Mouse (Mus musculus) liver, embryonic 16.5 days (tissue): Measurements from ENCODE around the gene Ppp1r16b. TPM values are rescaled to one million over a fixed set of nuclear protein-coding genes. Genes with fewer than 3 reads are reported as not detected.

Experiments
- ATAC-seq: fragments of 200-750 bp; cut with Nextera tagmentation; 2 replicates; pipeline ENCODE4 v1.8.0; 2017; ENCODE audit warnings: low read depth, mild to moderate bottlenecking, moderate number of reproducible peaks, moderate library complexity
- H3K27ac ChIP-seq: fragments of 300-500 bp; sonication (generic); 2 replicates; pipeline ENCODE4 v1.5.1; 2014; ENCODE audit warnings: mild to moderate bottlenecking, low read length
- H3K27me3 ChIP-seq: fragments of 300-500 bp; sonication (generic); 2 replicates; pipeline ENCODE4 v1.6.1; 2014; ENCODE audit warnings: low read depth, low read length, mixed read lengths; ENCODE audit not compliant: control insufficient read depth, insufficient read depth
- H3K36me3 ChIP-seq: fragments of 300-500 bp; sonication (generic); 2 replicates; pipeline ENCODE4 v1.6.1; 2014; ENCODE audit warnings: mild to moderate bottlenecking; ENCODE audit not compliant: control insufficient read depth, insufficient read depth
- H3K4me1 ChIP-seq: fragments of 300-500 bp; sonication (generic); 2 replicates; pipeline ENCODE4 v1.6.1; 2014; ENCODE audit warnings: low read depth, low read length, mixed read lengths; ENCODE audit not compliant: control insufficient read depth
- H3K4me2 ChIP-seq: fragments of 300-500 bp; sonication (generic); 2 replicates; pipeline ENCODE4 v1.6.1; 2014; ENCODE audit warnings: low read depth, low read length, mixed read lengths
- H3K4me3 ChIP-seq: fragments of 300-500 bp; sonication (generic); 2 replicates; pipeline ENCODE4 v1.5.1; 2014; ENCODE audit warnings: low read depth, mild to moderate bottlenecking, low read length
- H3K9ac ChIP-seq: fragments of 300-500 bp; sonication (generic); 2 replicates; pipeline ENCODE4 v1.6.1; 2014; ENCODE audit warnings: low read depth, low read length
- H3K9me3 ChIP-seq: fragments of 300-500 bp; sonication (generic); replicated peaks from 2 replicates; pipeline ENCODE4 v1.6.1; 2016; ENCODE audit warnings: low read length; ENCODE audit not compliant: control insufficient read depth
- WGBS: fragments of 180-500 bp; shearing (Covaris S2); extraction: QIAGEN DNeasy Blood & Tissue Kit; methylation state at CpG from one replicate; pipeline ENCODE4 v1.1.7; 2014; ENCODE audit not compliant: insufficient replicate concordance; 5-methylcytosine and 5-hydroxymethylcytosine counted together
- polyA plus RNA-seq: library from polyadenylated mRNA; unstranded; fragments of >200 nt; fragmentation: Nextera tagmentation; extraction: Ambion mirVana; gene quantifications from 2 replicates; pipeline ENCODE4 v1.2.1, GENCODE M21; 2015

Ppp1r16b gene
- polyA plus RNA-seq = 1.6 TPM in 2 replicates

- H3K9ac ChIP-seq = no peak within 1 kb of the TSS
- no peaks in the 10 kb centered on the region; the same call in 1 of the 2 replicates for H3K4me1 ChIP-seq
- no peak for ATAC-seq
- H3K4me3 ChIP-seq = no peak within 1 kb of the TSS
- H3K9me3 ChIP-seq = no peaks in the 10 kb centered on the region
- no peak within 1 kb of the TSS for H3K27ac ChIP-seq
- H3K4me2 ChIP-seq = no peak within 1 kb of the TSS
- 47% methylated on average over 4 of the region's 4 CpGs for WGBS
- H3K36me3 ChIP-seq = no peaks in the 10 kb centered on the region
- peaks cover 50% of the 10 kb centered on the region for H3K27me3 ChIP-seq
Measured at GRCm38 (mm10) chr2:158665098-158665497, at the start of gene Ppp1r16b. Ppp1r16b (plus strand) TSS chr2:158665398.

- no peak overlapping the region for H3K4me2 ChIP-seq
- peaks cover 3% of the 10 kb centered on the region; the same call in 1 of the 2 replicates for H3K4me1 ChIP-seq
- H3K9me3 ChIP-seq = no peaks in the 10 kb centered on the region
- peaks cover 91% of the 10 kb centered on the region for H3K27me3 ChIP-seq
- no peak for ATAC-seq
- H3K9ac ChIP-seq = no peak overlapping the region
- no peak overlapping the region for H3K27ac ChIP-seq
- WGBS = 3% methylated on average over 13 of the region's 13 CpGs
- no peaks in the 10 kb centered on the region for H3K36me3 ChIP-seq
- H3K4me3 ChIP-seq = no peak overlapping the region
Measured at GRCm38 (mm10) chr2:158615702-158616101, 49.5 kb upstream of the Ppp1r16b start.

- no peak for ATAC-seq
- peaks cover 90% of the 10 kb centered on the region for H3K27me3 ChIP-seq
- H3K4me2 ChIP-seq = no peak overlapping the region
- H3K9ac ChIP-seq = no peak overlapping the region
- H3K36me3 ChIP-seq = no peaks in the 10 kb centered on the region
- no peaks in the 10 kb centered on the region for H3K4me1 ChIP-seq
- H3K27ac ChIP-seq = no peak overlapping the region
- H3K9me3 ChIP-seq = no peaks in the 10 kb centered on the region
- no peak overlapping the region for H3K4me3 ChIP-seq
- 2% methylated on average over 12 of the region's 12 CpGs for WGBS
Measured at GRCm38 (mm10) chr2:158616296-158616695, 48.9 kb upstream of the Ppp1r16b start.

- Histone ChIP-seq H3K9ac (no peak overlapping the region), H3K4me3 (no peak overlapping the region), H3K4me2 (no peak overlapping the region), H3K4me1 (no peaks in the 10 kb centered on the region), H3K36me3 (no peaks in the 10 kb centered on the region), H3K27me3 (peaks cover 89% of the 10 kb centered on the region), H3K27ac (no peak overlapping the region), H3K9me3 (no peaks in the 10 kb centered on the region)
- no peak for ATAC-seq
- WGBS = 11% methylated on average over 11 of the region's 11 CpGs
Measured at GRCm38 (mm10) chr2:158616790-158617189, 48.4 kb upstream of the Ppp1r16b start.

- ATAC-seq = peak; percentile 91
- H3K4me2 ChIP-seq = peak within 1 kb of the TSS; percentile 87
- H3K9me3 ChIP-seq = no peaks in the 10 kb centered on the region
- peaks cover 14% of the 10 kb centered on the region for H3K36me3 ChIP-seq
- peaks cover 8% of the 10 kb centered on the region for H3K4me1 ChIP-seq
- H3K27ac ChIP-seq = peak within 1 kb of the TSS; percentile 82
- H3K9ac ChIP-seq = peak within 1 kb of the TSS; percentile 83
- H3K27me3 ChIP-seq = peaks cover 14% of the 10 kb centered on the region
- under 1% methylated on average over 39 of the region's 39 CpGs for WGBS
- H3K4me3 ChIP-seq = peak within 1 kb of the TSS; percentile 93
Measured at GRCm38 (mm10) chr2:158624718-158625222, 40.4 kb upstream of the Ppp1r16b start, which contains the start of gene Actr5. Actr5 (plus strand) TSS chr2:158624888.

GRCm38 (mm10) chr2:158625231-158625630 lies 40.0 kb upstream of the Ppp1r16b start:
- Histone ChIP-seq H3K9ac (peak overlapping the region; percentile 83), H3K36me3 (peaks cover 14% of the 10 kb centered on the region)
- WGBS = under 1% methylated on average over 44 of the region's 44 CpGs

GRCm38 (mm10) chr2:158625697-158626096 lies 39.5 kb upstream of the Ppp1r16b start:
- peaks cover 8% of the 10 kb centered on the region for H3K4me1 ChIP-seq
- H3K9ac ChIP-seq = peak overlapping the region; percentile 83
- peaks cover 9% of the 10 kb centered on the region for H3K27me3 ChIP-seq
- H3K4me2 ChIP-seq = peak overlapping the region; percentile 87
- no peak overlapping the region for H3K27ac ChIP-seq
- no peaks in the 10 kb centered on the region for H3K9me3 ChIP-seq
- peak overlapping the region; percentile 93 for H3K4me3 ChIP-seq
- ATAC-seq = no peak
- WGBS = 15% methylated on average over 8 of the region's 8 CpGs
- peaks cover 14% of the 10 kb centered on the region for H3K36me3 ChIP-seq

More at GRCm38 (mm10) chr2:158625231-158625630, 40.0 kb upstream of the Ppp1r16b start:
- Histone ChIP-seq H3K27me3 (peaks cover 11% of the 10 kb centered on the region), H3K9me3 (no peaks in the 10 kb centered on the region), H3K27ac (peak overlapping the region; percentile 82), H3K4me3 (peak overlapping the region; percentile 93), H3K4me2 (peak overlapping the region; percentile 87), H3K4me1 (peaks cover 8% of the 10 kb centered on the region)
- ATAC-seq = peak; percentile 16; the same call in 1 of the 2 replicates

- 63% methylated on average over 3 of the region's 3 CpGs for WGBS
- Histone ChIP-seq H3K27me3 (no peaks in the 10 kb centered on the region), H3K9me3 (no peaks in the 10 kb centered on the region), H3K36me3 (peaks cover 35% of the 10 kb centered on the region), H3K9ac (no peak overlapping the region), H3K4me3 (no peak overlapping the region), H3K4me2 (no peak overlapping the region), H3K27ac (no peak overlapping the region), H3K4me1 (peaks cover 8% of the 10 kb centered on the region)
- no peak for ATAC-seq
Measured at GRCm38 (mm10) chr2:158628858-158629257, 36.3 kb upstream of the Ppp1r16b start.

- no peak overlapping the region for H3K4me3 ChIP-seq
- H3K9ac ChIP-seq = no peak overlapping the region
- WGBS = 63% methylated on average over 1 of the region's 1 CpGs
- no peak overlapping the region for H3K27ac ChIP-seq
- no peak overlapping the region for H3K4me2 ChIP-seq
- peaks cover 35% of the 10 kb centered on the region for H3K36me3 ChIP-seq
- H3K9me3 ChIP-seq = no peaks in the 10 kb centered on the region
- no peak for ATAC-seq
- peaks cover 7% of the 10 kb centered on the region for H3K4me1 ChIP-seq
- no peaks in the 10 kb centered on the region for H3K27me3 ChIP-seq
Measured at GRCm38 (mm10) chr2:158629414-158629813, 35.8 kb upstream of the Ppp1r16b start.
